Mouse (Mus musculus): ENCODE measurements around the gene Sag. TPM values are rescaled to one million over a fixed set of nuclear protein-coding genes. Genes with fewer than 3 reads are reported as not detected.
"Not testable (repeated sequence)": the region's sequence is repeated elsewhere in the genome, so short reads cannot be mapped to it uniquely, and the experiment has no call there.

The Sag gene
- total RNA-seq, 2 experiments from 2014 or later: 0.19 to 0.44 TPM

GRCm38 (mm10) chr1:87813155-87813554 lies 9.7 kb downstream of the Sag start:
- intact Hi-C loops (cut with DNase I): no loop called here
- no peak for DNase-seq

GRCm38 (mm10) chr1:87813681-87814080 lies 10.2 kb downstream of the Sag start:
- DNase-seq: no peak
- intact Hi-C loops (cut with DNase I): no loop called here

- DNase-seq: no peak
- intact Hi-C loops (cut with DNase I): no loop called here
Measured at GRCm38 (mm10) chr1:87824420-87824995, 21.0 kb downstream of the Sag start.

- no peak for DNase-seq
- intact Hi-C loops (cut with DNase I): no loop called here
Measured at GRCm38 (mm10) chr1:87825281-87825680, 21.8 kb downstream of the Sag start.

- no peak for DNase-seq
- intact Hi-C loops (cut with DNase I): loop anchor here (2.0 kb wide), 1 partner anchor 97 kb away; no protein-coding TSS in a partner anchor
Measured at GRCm38 (mm10) chr1:87825991-87826390, 22.5 kb downstream of the Sag start.

- intact Hi-C loops (cut with DNase I): loop anchor here (2.0 kb wide), 1 partner anchor 96 kb away; no protein-coding TSS in a partner anchor
- no peak for DNase-seq
Measured at GRCm38 (mm10) chr1:87826474-87826873, 23.0 kb downstream of the Sag start.

- DNase-seq: not testable (repeated sequence)
- intact Hi-C loops (cut with DNase I): loop anchor here (2.0 kb wide), 1 partner anchor 95 kb away; no protein-coding TSS in a partner anchor
Measured at GRCm38 (mm10) chr1:87827476-87827875, 24.0 kb downstream of the Sag start.

GRCm38 (mm10) chr1:87828185-87828584 lies 24.7 kb downstream of the Sag start:
- intact Hi-C loops (cut with DNase I): no loop called here
- peak; percentile 49 to 52 for DNase-seq

- no peak for DNase-seq
- intact Hi-C loops (cut with DNase I): no loop called here
Measured at GRCm38 (mm10) chr1:87828926-87829580, 25.6 kb downstream of the Sag start.

- intact Hi-C loops (cut with DNase I): loop anchor here (2.0 kb wide), 1 partner anchor 15 kb away; no protein-coding TSS in a partner anchor
- no peak for DNase-seq
Measured at GRCm38 (mm10) chr1:87829621-87830211, 26.2 kb downstream of the Sag start.

GRCm38 (mm10) chr1:87836453-87836852 lies 33.0 kb downstream of the Sag start:
- intact Hi-C loops (cut with DNase I): no loop called here
- DNase-seq: no peak

GRCm38 (mm10) chr1:87837018-87837417 lies 33.5 kb downstream of the Sag start:
- intact Hi-C loops (cut with DNase I): no loop called here
- no peak for DNase-seq

- intact Hi-C loops (cut with DNase I): no loop called here
- no peak for DNase-seq
Measured at GRCm38 (mm10) chr1:87840411-87841208, 37.1 kb downstream of the Sag start.

GRCm38 (mm10) chr1:87846801-87847474 lies 43.5 kb downstream of the Sag start:
- intact Hi-C loops (cut with DNase I): loop anchor here (5.0 kb wide), 1 partner anchor 60 kb away; no protein-coding TSS in a partner anchor
- DNase-seq: peak; percentile 36 to 57

- intact Hi-C loops (cut with DNase I): loop anchor here (5.0 kb wide), 1 partner anchor 60 kb away; no protein-coding TSS in a partner anchor
- DNase-seq: no peak
Measured at GRCm38 (mm10) chr1:87847475-87848168, 44.1 kb downstream of the Sag start.

GRCm38 (mm10) chr1:87848237-87848996 lies 44.9 kb downstream of the Sag start:
- no peak for DNase-seq
- intact Hi-C loops (cut with DNase I): loop anchor here (5.0 kb wide), 1 partner anchor 61 kb away; no protein-coding TSS in a partner anchor

- intact Hi-C loops (cut with DNase I): loop anchor here (5.0 kb wide), 1 partner anchor 62 kb away; no protein-coding TSS in a partner anchor
- DNase-seq: no peak
Measured at GRCm38 (mm10) chr1:87849278-87849677, 45.8 kb downstream of the Sag start.

GRCm38 (mm10) chr1:87851344-87851743 lies 47.9 kb downstream of the Sag start:
- no peak for DNase-seq
- intact Hi-C loops (cut with DNase I): loop anchor here (5.0 kb wide), 1 partner anchor 71 kb away; no protein-coding TSS in a partner anchor

Measured in heart, postnatal 36 days (tissue).